ENCODE assay signal across 31 mouse cellular contexts in the genomic region with DNA sequence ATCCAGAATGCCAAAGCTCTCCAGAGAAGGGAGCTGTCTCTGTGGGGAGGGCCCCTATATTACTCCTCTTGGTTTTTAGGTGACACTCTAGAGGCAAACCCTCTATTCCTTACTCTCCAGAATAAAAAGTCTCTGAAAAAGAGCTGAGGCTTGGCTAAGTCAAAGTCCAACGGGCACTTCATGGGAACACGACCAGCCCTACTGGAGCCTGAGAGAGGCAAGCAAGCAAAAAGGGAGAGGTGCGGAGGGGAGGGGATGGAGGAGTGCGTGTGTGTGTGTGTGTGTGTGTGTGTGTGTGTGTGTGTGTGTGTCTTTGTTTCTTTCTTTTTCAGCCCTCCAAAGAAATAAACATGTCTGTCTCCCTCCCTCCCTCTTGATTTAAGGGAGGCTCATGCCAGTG. TPM values are rescaled to one million over a fixed set of nuclear protein-coding genes. Genes with fewer than 3 reads are reported as not detected.
DNase-seq lines count a peak whose midpoint lies in the region; ATAC-seq and TF ChIP-seq lines count a peak whose summit lies in the region.
"Had no signal": no experiment of that assay in that cellular context is flagged by ENCODE, and none has a peak within 500 bp of the region (broad histone marks: within the 10 kb centered on the region; RNA-seq: fewer than 3 reads in every experiment).

No protein-coding gene starts in this region.

- TF ChIP-seq POLR2A in liver, adult 2 months (IDR thresholded peaks at IDR 0.05; ENCODE audit: extremely low read depth, insufficient read depth, low read length) = no peak
- no peak for TF ChIP-seq POLR2A in kidney, adult 2 months (IDR thresholded peaks at IDR 0.05; ENCODE audit: low read depth, low read length)

- no peak for ATAC-seq in liver, embryonic 12.5 days
- 0 out of 2 replicates have a peak, but pooled peaks have one; percentile 40 for ATAC-seq in kidney, postnatal 0 days (replicated peaks; ENCODE audit: low FRiP score, low read depth)
- no peak for ATAC-seq in forebrain, embryonic 16.5 days
- ATAC-seq: lung, postnatal 0 days; Patski had no signal

- no peak overlapping the region for H3K4me3 ChIP-seq in liver, adult 2 months (ENCODE audit: insufficient read depth, low read depth, low read length)
- H3K4me3 ChIP-seq in liver, embryonic 12.5 days = no peak overlapping the region
- H3K4me3 ChIP-seq in kidney, adult 2 months (ENCODE audit: insufficient read depth, low read depth, low read length) = no peak overlapping the region
- H3K4me3 ChIP-seq in kidney, postnatal 0 days (replicated peaks; ENCODE audit: low read depth, low read length) = no peak overlapping the region
- no peak overlapping the region for H3K4me3 ChIP-seq in forebrain, embryonic 16.5 days (replicated peaks; ENCODE audit: low read length)
- H3K4me3 ChIP-seq: embryonic facial prominence, embryonic 10.5 days; embryonic facial prominence, embryonic 15.5 days; forebrain, embryonic 12.5 days; heart, embryonic 10.5 days; heart, embryonic 15.5 days; hindbrain, embryonic 12.5 days; megakaryocyte, embryonic 14.5 days; midbrain, embryonic 12.5 days; myocyte; neural tube, embryonic 13.5 days; stomach, embryonic 15.5 days had no signal

- H3K9me3 ChIP-seq in liver, embryonic 12.5 days (replicated peaks) = no peaks in the 10 kb centered on the region
- no peaks in the 10 kb centered on the region for H3K9me3 ChIP-seq in kidney, postnatal 0 days (replicated peaks; ENCODE audit: low read length)
- H3K9me3 ChIP-seq in forebrain, embryonic 16.5 days (ENCODE audit: control insufficient read depth, low read length) = no peaks in the 10 kb centered on the region
- H3K9me3 ChIP-seq: embryonic facial prominence, embryonic 10.5 days; embryonic facial prominence, embryonic 15.5 days; forebrain, embryonic 12.5 days; heart, embryonic 10.5 days; heart, embryonic 15.5 days; hindbrain, embryonic 12.5 days; megakaryocyte, embryonic 14.5 days; midbrain, embryonic 12.5 days; neural tube, embryonic 13.5 days; stomach, embryonic 15.5 days had no signal

- H3K27ac ChIP-seq in liver, adult 2 months (replicated peaks; ENCODE audit: insufficient read depth, low read depth, low read length) = peak overlapping the region; percentile 54
- no peak overlapping the region for H3K27ac ChIP-seq in liver, embryonic 12.5 days
- H3K27ac ChIP-seq in kidney, adult 2 months (ENCODE audit: insufficient read depth, low read depth, low read length) = no peak overlapping the region
- H3K27ac ChIP-seq in kidney, postnatal 0 days = no peak overlapping the region
- H3K27ac ChIP-seq in forebrain, embryonic 16.5 days (ENCODE audit: low read length) = no peak overlapping the region
- H3K27ac ChIP-seq: embryonic facial prominence, embryonic 10.5 days; embryonic facial prominence, embryonic 15.5 days; forebrain, embryonic 12.5 days; heart, embryonic 10.5 days; heart, embryonic 15.5 days; hindbrain, embryonic 12.5 days; midbrain, embryonic 12.5 days; neural tube, embryonic 13.5 days; stomach, embryonic 15.5 days had no signal

- no peaks in the 10 kb centered on the region for H3K27me3 ChIP-seq in liver, adult 2 months (ENCODE audit: control insufficient read depth, insufficient read depth, low read length)
- H3K27me3 ChIP-seq in liver, embryonic 12.5 days (replicated peaks) = no peaks in the 10 kb centered on the region
- no peaks in the 10 kb centered on the region for H3K27me3 ChIP-seq in kidney, adult 2 months (replicated peaks; ENCODE audit: control insufficient read depth, insufficient read depth, low read length)
- H3K27me3 ChIP-seq in kidney, postnatal 0 days (ENCODE audit: insufficient read depth, low read length) = no peaks in the 10 kb centered on the region
- H3K27me3 ChIP-seq in forebrain, embryonic 16.5 days (replicated peaks; ENCODE audit: control insufficient read depth, insufficient read depth, low read length) = no peaks in the 10 kb centered on the region
- H3K27me3 ChIP-seq: embryonic facial prominence, embryonic 15.5 days; forebrain, embryonic 12.5 days; heart, embryonic 15.5 days; hindbrain, embryonic 12.5 days; midbrain, embryonic 12.5 days; neural tube, embryonic 13.5 days; Patski; stomach, embryonic 15.5 days had no signal

- H3K79me2 ChIP-seq in liver, adult 2 months (ENCODE audit: control insufficient read depth, insufficient read depth, low read length) = no peaks in the 10 kb centered on the region

- no peaks in the 10 kb centered on the region for H3K36me3 ChIP-seq in liver, adult 2 months (ENCODE audit: control insufficient read depth, insufficient read depth, low read length)
- H3K36me3 ChIP-seq in liver, embryonic 12.5 days = no peaks in the 10 kb centered on the region
- H3K36me3 ChIP-seq in kidney, adult 2 months (ENCODE audit: control insufficient read depth, insufficient read depth, low read length) = no peaks in the 10 kb centered on the region
- no peaks in the 10 kb centered on the region for H3K36me3 ChIP-seq in kidney, postnatal 0 days (ENCODE audit: insufficient read depth, low read length)
- H3K36me3 ChIP-seq in forebrain, embryonic 16.5 days (ENCODE audit: control insufficient read depth, insufficient read depth) = no peaks in the 10 kb centered on the region
- H3K36me3 ChIP-seq: embryonic facial prominence, embryonic 10.5 days; embryonic facial prominence, embryonic 15.5 days; forebrain, embryonic 12.5 days; heart, embryonic 10.5 days; heart, embryonic 15.5 days; hindbrain, embryonic 12.5 days; midbrain, embryonic 12.5 days; neural tube, embryonic 13.5 days; stomach, embryonic 15.5 days had no signal

- no peak for TF ChIP-seq CTCF in liver, adult 2 months (IDR thresholded peaks at IDR 0.05; ENCODE audit: low read depth, low read length)
- TF ChIP-seq CTCF in kidney, adult 2 months (conservative IDR thresholded peaks at IDR 0.05; ENCODE audit: insufficient read depth, insufficient read length, low read depth, low read length) = no peak
- no peak for TF ChIP-seq CTCF in kidney, postnatal 0 days (IDR thresholded peaks at IDR 0.05; ENCODE audit: low read depth)

- H3K9ac ChIP-seq in liver, adult 2 months (ENCODE audit: low read depth, low read length) = no peak overlapping the region
- no peak overlapping the region for H3K9ac ChIP-seq in liver, embryonic 12.5 days
- H3K9ac ChIP-seq in kidney, postnatal 0 days (ENCODE audit: low read depth, low read length) = no peak overlapping the region
- no peak overlapping the region for H3K9ac ChIP-seq in forebrain, embryonic 16.5 days (replicated peaks; ENCODE audit: low read depth, low read length)
- H3K9ac ChIP-seq: embryonic facial prominence, embryonic 15.5 days; forebrain, embryonic 12.5 days; heart, embryonic 15.5 days; hindbrain, embryonic 12.5 days; midbrain, embryonic 12.5 days; neural tube, embryonic 13.5 days; stomach, embryonic 15.5 days had no signal

- no peak overlapping the region for H3K4me2 ChIP-seq in liver, embryonic 12.5 days
- H3K4me2 ChIP-seq in kidney, postnatal 0 days (ENCODE audit: low read length) = no peak overlapping the region
- H3K4me2 ChIP-seq in forebrain, embryonic 16.5 days (ENCODE audit: low read length) = no peak overlapping the region
- H3K4me2 ChIP-seq: embryonic facial prominence, embryonic 15.5 days; forebrain, embryonic 12.5 days; heart, embryonic 15.5 days; hindbrain, embryonic 12.5 days; liver, embryonic 11.5 days; midbrain, embryonic 12.5 days; neural tube, embryonic 13.5 days; stomach, embryonic 15.5 days had no signal

- H3K4me1 ChIP-seq in liver, adult 2 months (ENCODE audit: control insufficient read depth, insufficient read depth, low read length) = peaks cover 9% of the 10 kb centered on the region
- peaks cover 7% of the 10 kb centered on the region; the same call in 1 of the 2 replicates for H3K4me1 ChIP-seq in liver, embryonic 12.5 days
- H3K4me1 ChIP-seq in kidney, adult 2 months (ENCODE audit: control insufficient read depth, insufficient read depth, low read length) = 0 out of 2 replicates have a peak, but pooled peaks cover 3% of the 10 kb centered on the region
- H3K4me1 ChIP-seq in kidney, postnatal 0 days (replicated peaks; ENCODE audit: insufficient read depth, low read length) = no peaks in the 10 kb centered on the region
- H3K4me1 ChIP-seq in forebrain, embryonic 16.5 days (replicated peaks; ENCODE audit: control insufficient read depth, insufficient read depth, low read length) = no peaks in the 10 kb centered on the region
- H3K4me1 ChIP-seq: forebrain, embryonic 12.5 days; heart, embryonic 10.5 days; hindbrain, embryonic 12.5 days; midbrain, embryonic 12.5 days; neural tube, embryonic 13.5 days had no signal

- 25% methylated on average over 4 of the region's 4 CpGs for WGBS in liver, adult 2 months
- 75% methylated on average over 4 of the region's 4 CpGs for WGBS in liver, embryonic 12.5 days (ENCODE audit: insufficient replicate concordance)
- 59% methylated on average over 4 of the region's 4 CpGs for WGBS in kidney, adult 2 months
- WGBS in kidney, postnatal 0 days = 54% methylated on average over 4 of the region's 4 CpGs
- whole genome bisulfite sequencing in forebrain, embryonic 16.5 days = 70% methylated on average over 4 of the region's 4 CpGs

- peak; percentile 62 for DNase-seq in liver, adult 2 months (ENCODE audit: extremely low read depth, low read depth, low spot score)
- DNase-seq in kidney, adult 2 months = peak; percentile 75
- peak; percentile 54 for DNase-seq in kidney, postnatal 0 days (ENCODE audit: low spot score)
- DNase-seq in kidney, postnatal 4 days = peak; percentile 30 to 42
- no peak for DNase-seq in adrenal gland, adult (ENCODE audit: inconsistent age in 2 of 2, low spot score in 1 of 2)
- no peak for DNase-seq in right cerebral cortex, postnatal 14 days
- DNase-seq: adrenal gland, postnatal 25 days; cerebellum, adult 2 months; cerebellum, postnatal 25 days; gastrocnemius, postnatal 25 days; heart, adult 11 months; layer of hippocampus, adult 9-11 months; lung, adult 18-20 months; lung, postnatal 4 days; thymus, postnatal 14 days had no signal

RNA-seq across cellular contexts. Expression of gene Notch2, which starts 24.6 kb away (rescaled TPM):
- 16.0 and 27.0 TPM in 2 replicates for total RNA-seq in liver, adult 2 months (2014; rRNA removed)
- 12.1 and 12.5 TPM in 2 replicates for polyA plus RNA-seq in liver, adult 2 months (2012; rRNA removed)
- polyA plus RNA-seq in liver, embryonic 12.5 days (2016; fragmentation: Nextera tagmentation; extraction: Ambion mirVana) = 8.7 and 10.1 TPM in 2 replicates
- polyA plus RNA-seq in kidney, adult 2 months (2012; rRNA removed) = 16.3 and 20.0 TPM in 2 replicates
- polyA plus RNA-seq in kidney, postnatal 0 days (2015; fragmentation: Nextera tagmentation; extraction: Ambion mirVana) = 25.2 and 26.0 TPM in 2 replicates
- 14.6 and 19.5 TPM in 2 replicates for polyA plus RNA-seq in forebrain, embryonic 16.5 days (2015; fragmentation: Nextera tagmentation; extraction: Ambion mirVana)

Comparison
In these comparisons a context has a peak if more than half of its experiments do, and no peak if none do; other contexts are left out.
1. DNase-seq: peak in liver, adult 2 months (single experiment), kidney, adult 2 months (single experiment), kidney, postnatal 0 days (single experiment) and kidney, postnatal 4 days (2 of 2); none in adrenal gland, adult (0 of 2) and right cerebral cortex, postnatal 14 days (single experiment).